Mouse (Mus musculus) neural tube, embryonic 14.5 days (tissue): ENCODE data around the gene Hmgxb4. TPM values are rescaled to one million over a fixed set of nuclear protein-coding genes. Genes with fewer than 3 reads are reported as not detected.

Experiments used
- ATAC-seq: fragments of 200-750 bp; cut with Nextera tagmentation; 2 replicates; pipeline ENCODE4 v1.8.0; 2017; ENCODE audit warnings: low read depth, mild to moderate bottlenecking, moderate TSS enrichment, moderate library complexity
- H3K27ac ChIP-seq: fragments of 300-500 bp; sonication (generic); 2 replicates; pipeline ENCODE4 v1.5.1; 2014; ENCODE audit warnings: low read depth, mild to moderate bottlenecking, control low read depth, low read length, moderate library complexity, mixed read lengths
- H3K27me3 ChIP-seq: fragments of 300-500 bp; sonication (generic); 2 replicates; pipeline ENCODE4 v1.6.1; 2014; ENCODE audit warnings: low read length; ENCODE audit not compliant: control insufficient read depth, insufficient read depth
- H3K36me3 ChIP-seq: fragments of 300-500 bp; sonication (generic); 2 replicates; pipeline ENCODE4 v1.6.1; 2014; ENCODE audit warnings: low read length, mixed read lengths; ENCODE audit not compliant: control insufficient read depth, insufficient read depth
- H3K4me1 ChIP-seq: fragments of 300-500 bp; sonication (generic); 2 replicates; pipeline ENCODE4 v1.6.1; 2014; ENCODE audit warnings: low read length; ENCODE audit not compliant: control insufficient read depth, insufficient read depth
- H3K4me2 ChIP-seq: fragments of 300-500 bp; sonication (generic); 2 replicates; pipeline ENCODE4 v1.6.1; 2014; ENCODE audit warnings: mild to moderate bottlenecking, low read depth, low read length, control low read depth
- H3K4me3 ChIP-seq: fragments of 300-500 bp; sonication (generic); 2 replicates; pipeline ENCODE4 v1.5.1; 2014; ENCODE audit warnings: low read depth, low read length, control low read depth, mixed read lengths
- H3K9ac ChIP-seq: fragments of 300-500 bp; sonication (generic); replicated peaks from 2 replicates; pipeline ENCODE4 v1.6.1; 2014; ENCODE audit warnings: low read depth, mild to moderate bottlenecking, control low read depth, low read length, mixed read lengths
- H3K9me3 ChIP-seq: fragments of 300-500 bp; sonication (generic); 2 replicates; pipeline ENCODE4 v1.6.1; 2016; ENCODE audit warnings: low read length; ENCODE audit not compliant: control insufficient read depth
- WGBS: fragments of 180-500 bp; shearing (Covaris S2); extraction: QIAGEN DNeasy Blood & Tissue Kit; methylation state at CpG from one replicate; pipeline ENCODE4 v1.1.7; 2014; 5-methylcytosine and 5-hydroxymethylcytosine counted together
- polyA plus RNA-seq: library from polyadenylated mRNA; unstranded; fragments of >200 nt; fragmentation: Nextera tagmentation; extraction: Ambion mirVana; gene quantifications from 2 replicates; pipeline ENCODE4 v1.2.1, GENCODE M21; 2014

The Hmgxb4 gene
- polyA plus RNA-seq, 1 experiment from 2014 or later = 49.2 TPM

- no peaks in the 10 kb centered on the region for H3K27me3 ChIP-seq
- no peak for ATAC-seq
- no peak overlapping the region for H3K27ac ChIP-seq
- H3K4me2 ChIP-seq = no peak overlapping the region
- 0 out of 2 replicates have a peak, but pooled peaks cover 5% of the 10 kb centered on the region for H3K36me3 ChIP-seq
- H3K9ac ChIP-seq = no peak overlapping the region
- H3K9me3 ChIP-seq = no peaks in the 10 kb centered on the region
- WGBS = 50% methylated on average over 2 of the region's 2 CpGs
- H3K4me3 ChIP-seq = no peak overlapping the region
- H3K4me1 ChIP-seq = no peaks in the 10 kb centered on the region
Measured at GRCm38 (mm10) chr8:75013557-75013956, 20.4 kb downstream of the Hmgxb4 start.

DNA sequence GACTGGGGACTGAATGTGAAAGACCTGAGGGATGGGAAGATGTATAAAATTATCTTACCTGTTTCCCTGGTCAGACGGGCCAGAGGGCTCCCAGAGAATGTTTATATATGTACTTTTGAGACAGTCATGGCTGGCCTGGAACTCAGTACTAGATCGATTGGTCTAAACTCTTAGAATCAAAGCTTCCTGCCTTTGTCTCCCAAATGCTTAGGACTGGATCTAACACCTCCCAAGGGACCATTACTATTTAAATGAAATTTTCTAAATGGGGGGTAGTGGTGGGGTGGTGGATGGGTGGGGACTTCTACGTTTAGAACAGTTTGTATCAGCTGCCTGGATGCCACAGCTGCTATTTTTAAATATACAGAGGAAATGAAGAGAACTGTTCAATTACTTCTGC lies 20.8 kb downstream of the Hmgxb4 start:
- Histone ChIP-seq H3K27ac (no peak overlapping the region), H3K4me3 (no peak overlapping the region), H3K27me3 (no peaks in the 10 kb centered on the region), H3K9me3 (no peaks in the 10 kb centered on the region), H3K9ac (no peak overlapping the region), H3K4me2 (no peak overlapping the region), H3K4me1 (no peaks in the 10 kb centered on the region), H3K36me3 (0 out of 2 replicates have a peak, but pooled peaks cover 3% of the 10 kb centered on the region)
- no peak for ATAC-seq
- 69% methylated on average over 3 of the region's 3 CpGs for WGBS

DNA sequence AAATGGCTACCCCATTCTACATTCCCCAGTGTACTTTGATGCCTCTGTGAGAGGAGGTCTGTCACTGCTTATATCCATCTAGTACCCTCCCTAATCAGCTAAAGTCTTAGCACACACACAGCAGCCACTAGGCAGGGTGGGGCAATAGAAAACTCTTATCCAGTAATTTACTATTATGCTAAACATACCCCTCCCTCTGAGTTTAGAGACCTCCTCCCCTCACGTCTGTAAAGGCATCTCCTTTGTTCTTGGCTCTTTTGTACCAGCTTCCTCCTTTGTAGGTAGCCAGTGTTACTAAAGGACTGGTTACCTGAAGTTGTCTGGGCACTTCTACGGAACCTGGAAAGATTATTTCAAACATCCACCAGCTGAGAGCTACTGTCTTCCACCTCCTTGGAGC lies 22.8 kb downstream of the Hmgxb4 start:
- H3K4me2 ChIP-seq = no peak overlapping the region
- H3K4me3 ChIP-seq = no peak overlapping the region
- H3K9ac ChIP-seq = no peak overlapping the region
- ATAC-seq = no peak
- no peaks in the 10 kb centered on the region for H3K4me1 ChIP-seq
- 48% methylated on average over 2 of the region's 2 CpGs for WGBS
- no peaks in the 10 kb centered on the region for H3K27me3 ChIP-seq
- H3K9me3 ChIP-seq = no peaks in the 10 kb centered on the region
- H3K27ac ChIP-seq = no peak overlapping the region
- 0 out of 2 replicates have a peak, but pooled peaks cover 3% of the 10 kb centered on the region for H3K36me3 ChIP-seq

GRCm38 (mm10) chr8:75016422-75016821 lies 23.3 kb downstream of the Hmgxb4 start:
- H3K4me3 ChIP-seq = no peak overlapping the region
- H3K9me3 ChIP-seq = no peaks in the 10 kb centered on the region
- 0 out of 2 replicates have a peak, but pooled peaks cover 3% of the 10 kb centered on the region for H3K36me3 ChIP-seq
- ATAC-seq = no peak
- H3K9ac ChIP-seq = no peak overlapping the region
- H3K27me3 ChIP-seq = no peaks in the 10 kb centered on the region
- WGBS = 91% methylated on average over 1 of the region's 1 CpGs
- no peaks in the 10 kb centered on the region for H3K4me1 ChIP-seq
- H3K27ac ChIP-seq = no peak overlapping the region
- H3K4me2 ChIP-seq = no peak overlapping the region

GRCm38 (mm10) chr8:75018274-75018972 lies 25.3 kb downstream of the Hmgxb4 start:
- WGBS = 52% methylated on average over 5 of the region's 5 CpGs
- Histone ChIP-seq H3K4me2 (no peak overlapping the region), H3K4me1 (no peaks in the 10 kb centered on the region), H3K9me3 (no peaks in the 10 kb centered on the region), H3K36me3 (peaks cover 10% of the 10 kb centered on the region), H3K9ac (no peak overlapping the region), H3K27ac (no peak overlapping the region), H3K4me3 (no peak overlapping the region), H3K27me3 (no peaks in the 10 kb centered on the region)
- ATAC-seq = no peak

- Histone ChIP-seq H3K27me3 (no peaks in the 10 kb centered on the region), H3K4me3 (no peak overlapping the region), H3K27ac (no peak overlapping the region), H3K9me3 (no peaks in the 10 kb centered on the region), H3K9ac (no peak overlapping the region), H3K36me3 (peaks cover 22% of the 10 kb centered on the region), H3K4me1 (no peaks in the 10 kb centered on the region), H3K4me2 (no peak overlapping the region)
- 90% methylated on average over 3 of the region's 3 CpGs for WGBS
- no peak for ATAC-seq
Measured at GRCm38 (mm10) chr8:75023660-75024316, 30.6 kb downstream of the Hmgxb4 start.

DNA sequence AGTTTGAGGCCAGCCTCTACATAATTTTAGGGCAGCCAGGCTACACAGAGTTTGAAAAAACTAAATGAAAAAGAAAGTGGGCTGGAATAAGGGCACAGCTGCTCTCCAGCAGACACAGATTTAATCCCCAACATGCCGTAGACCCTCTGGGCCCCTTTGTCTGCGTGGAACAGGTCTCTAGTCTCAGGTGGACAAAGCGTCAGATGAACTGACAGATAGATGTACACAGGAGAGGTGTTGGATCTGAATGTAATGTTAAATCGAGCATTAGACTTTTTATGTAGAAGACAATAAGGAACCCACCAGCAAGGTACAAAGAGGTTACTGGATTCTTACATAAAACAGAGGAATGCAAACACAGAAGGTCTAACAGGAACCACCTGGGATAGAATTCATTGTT lies 32.7 kb downstream of the Hmgxb4 start:
- H3K36me3 ChIP-seq = peaks cover 22% of the 10 kb centered on the region
- H3K9me3 ChIP-seq = no peaks in the 10 kb centered on the region
- H3K27me3 ChIP-seq = no peaks in the 10 kb centered on the region
- H3K9ac ChIP-seq = no peak overlapping the region
- H3K4me2 ChIP-seq = no peak overlapping the region
- no peak overlapping the region for H3K4me3 ChIP-seq
- 92% methylated on average over 4 of the region's 4 CpGs for WGBS
- H3K4me1 ChIP-seq = no peaks in the 10 kb centered on the region
- no peak overlapping the region for H3K27ac ChIP-seq
- ATAC-seq = no peak

DNA sequence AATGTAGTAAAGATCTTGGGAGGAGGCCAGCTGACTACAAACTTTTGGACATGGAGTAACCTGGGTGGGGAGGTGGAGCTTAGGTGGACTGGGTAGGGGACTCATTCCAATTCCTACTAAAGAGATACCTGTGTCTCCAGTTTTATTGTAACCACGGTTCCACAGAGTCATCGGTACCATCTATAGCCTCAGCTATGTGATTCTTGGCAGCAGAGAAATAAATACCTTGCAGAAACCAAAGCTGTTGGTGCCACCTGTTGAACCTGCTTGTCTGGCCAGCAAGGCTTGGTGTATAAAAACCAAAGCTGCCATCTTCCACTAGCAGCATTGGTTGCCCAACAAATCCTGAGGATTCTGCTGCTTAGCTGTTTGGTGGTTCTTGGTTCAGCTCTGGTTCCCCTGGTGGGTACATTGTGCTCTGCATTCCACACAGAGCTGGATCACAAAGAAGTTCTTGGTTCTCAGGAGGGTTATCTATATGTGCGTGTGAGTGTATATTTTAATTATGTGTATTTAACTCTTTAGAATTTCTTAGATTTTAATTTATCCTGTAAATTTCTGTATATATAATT lies 37.4 kb downstream of the Hmgxb4 start:
- no peaks in the 10 kb centered on the region for H3K9me3 ChIP-seq
- no peak overlapping the region for H3K4me3 ChIP-seq
- H3K27ac ChIP-seq = no peak overlapping the region
- no peak for ATAC-seq
- WGBS = 97% methylated on average over 3 of the region's 3 CpGs
- H3K27me3 ChIP-seq = no peaks in the 10 kb centered on the region
- no peak overlapping the region for H3K9ac ChIP-seq
- H3K36me3 ChIP-seq = peaks cover 3% of the 10 kb centered on the region; the same call in 1 of the 2 replicates
- no peak overlapping the region for H3K4me2 ChIP-seq
- peaks cover 8% of the 10 kb centered on the region; the same call in 1 of the 2 replicates for H3K4me1 ChIP-seq

DNA sequence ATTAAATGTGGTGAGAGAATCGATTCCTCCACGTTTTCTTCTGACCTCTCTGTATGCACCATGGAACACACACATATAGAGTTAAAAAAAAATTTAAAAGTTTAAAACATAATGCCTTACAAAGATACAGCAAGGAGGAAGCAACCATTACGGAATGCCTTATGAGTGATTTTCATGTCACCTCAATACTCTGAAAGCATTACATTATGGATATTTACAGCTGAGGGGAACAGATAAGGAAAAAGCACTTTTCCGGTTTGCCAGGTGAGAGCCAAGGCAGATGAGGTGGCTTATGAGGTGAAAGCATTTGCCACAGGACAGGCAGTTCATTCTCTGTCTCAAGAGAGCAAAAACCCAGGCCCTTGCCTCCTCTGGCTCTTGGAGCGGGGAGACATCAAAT lies 39.8 kb downstream of the Hmgxb4 start:
- H3K4me2 ChIP-seq = peak overlapping the region; percentile 49
- H3K4me3 ChIP-seq = peak overlapping the region; percentile 66
- 70% methylated on average over 5 of the region's 5 CpGs for WGBS
- ATAC-seq = no peak
- peak overlapping the region; percentile 67 for H3K9ac ChIP-seq
- H3K4me1 ChIP-seq = peaks cover 8% of the 10 kb centered on the region; the same call in 1 of the 2 replicates
- H3K27ac ChIP-seq = peak overlapping the region; percentile 87
- no peaks in the 10 kb centered on the region for H3K27me3 ChIP-seq
- no peaks in the 10 kb centered on the region for H3K9me3 ChIP-seq
- no peaks in the 10 kb centered on the region; the same call in 1 of the 2 replicates for H3K36me3 ChIP-seq
